Mouse (Mus musculus): ENCODE results near the gene Ormdl1. TPM values are rescaled to one million over a fixed set of nuclear protein-coding genes. Genes with fewer than 3 reads are reported as not detected.
A peak's percentile ranks its signal among the peaks of the same experiment; 100 is the strongest.

The Ormdl1 gene
- polyA plus RNA-seq, 1 experiment = 2.5 TPM

DNA sequence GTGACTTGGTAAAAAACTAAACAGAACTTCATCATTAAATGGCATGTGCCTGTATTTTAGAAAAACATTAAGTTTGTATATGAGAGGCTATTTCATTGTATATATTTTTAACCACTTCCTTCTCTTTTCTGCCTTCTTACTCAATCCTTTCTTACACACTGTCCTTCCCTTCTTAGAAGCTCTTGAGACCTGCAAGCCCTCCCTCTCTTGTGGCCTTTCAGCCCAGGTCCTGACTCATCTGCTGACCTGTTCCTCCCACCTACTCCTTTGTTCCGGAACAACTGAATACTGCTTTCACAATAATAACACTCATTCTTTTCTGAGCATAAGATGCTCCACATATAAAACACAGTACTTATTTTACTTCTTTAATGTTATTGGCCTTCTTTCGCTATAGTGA lies 44.2 kb downstream of the Ormdl1 start:
- Histone ChIP-seq H3K4me1 (ENCODE audit: control insufficient read depth, insufficient read depth, low read length) (no peaks in the 10 kb centered on the region), H3K4me3 (ENCODE audit: control insufficient read depth, low read depth, low read length) (no peak overlapping the region), H3K27ac (ENCODE audit: control insufficient read depth, insufficient read depth, low read depth, low read length) (no peak overlapping the region), H3K36me3 (ENCODE audit: control insufficient read depth, insufficient read depth, low read length) (no peaks in the 10 kb centered on the region), H3K27me3 (ENCODE audit: control insufficient read depth, insufficient read depth, low read length) (no peaks in the 10 kb centered on the region)
- TF ChIP-seq CTCF (IDR thresholded peaks at IDR 0.05; ENCODE audit: control insufficient read depth, insufficient read depth, insufficient replicate concordance, low read depth, low read length) = no peak
- no peak for TF ChIP-seq POLR2A (IDR thresholded peaks at IDR 0.05; ENCODE audit: control insufficient read depth, low read depth, low read length)

DNA sequence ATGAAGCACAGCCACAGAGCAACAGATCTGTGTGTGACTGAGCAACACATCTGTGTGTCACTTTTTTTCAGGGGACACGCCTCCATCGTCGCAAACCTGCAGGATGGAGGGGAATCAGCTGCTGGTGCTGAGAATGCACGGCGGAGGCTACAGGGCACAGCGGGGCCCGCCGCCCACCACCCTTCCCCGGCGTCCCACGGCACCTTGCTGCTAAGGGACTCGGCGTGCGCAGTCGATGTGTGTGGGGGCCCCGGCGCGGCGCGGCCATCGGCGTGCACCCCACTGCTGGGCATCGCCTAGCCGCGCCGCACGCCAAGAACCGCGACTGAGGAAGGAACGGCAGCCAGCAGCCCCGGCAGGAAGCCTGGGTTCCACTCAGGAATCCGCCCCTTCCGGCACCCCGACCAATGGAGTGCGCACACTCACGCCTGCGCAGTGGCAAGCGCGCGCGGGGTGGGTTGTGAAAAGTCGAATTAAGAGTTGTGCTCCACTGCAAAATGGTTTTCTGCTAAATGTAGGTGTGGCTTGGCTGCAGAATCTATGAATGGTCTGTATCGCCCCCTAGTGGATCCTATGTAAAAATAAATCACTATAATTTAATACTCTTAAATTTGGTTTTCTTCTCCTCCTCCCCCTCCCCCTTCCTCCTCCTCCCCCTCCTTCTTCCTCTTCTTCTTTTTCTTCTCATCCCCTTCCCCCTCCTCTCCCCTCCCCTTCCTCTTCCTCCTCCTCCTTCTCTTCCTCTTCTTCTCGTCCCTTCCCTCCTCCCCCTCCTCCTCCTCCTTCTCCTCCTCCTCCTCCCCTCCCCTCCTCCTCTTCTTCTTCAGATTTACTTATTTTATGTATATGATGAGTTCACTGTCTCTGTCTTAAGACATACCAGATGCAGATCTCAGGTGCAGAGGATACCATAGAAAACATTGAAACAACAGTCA lies 55.7 kb downstream of the Ormdl1 start, which contains the start of the genes Asdurf, Gm28551 and Asnsd1:
TSS of gene Asdurf (minus strand) at position 293 of the 935 bp plus-strand sequence.
TSS of gene Gm28551 (minus strand) at position 341 of the 935 bp plus-strand sequence.
TSS of gene Asnsd1 (minus strand) at position 426 of the 935 bp plus-strand sequence.
- H3K4me3 ChIP-seq (ENCODE audit: control insufficient read depth, low read depth, low read length) = peak within 1 kb of the TSS; percentile 91
- H3K4me1 ChIP-seq (ENCODE audit: control insufficient read depth, insufficient read depth, low read length) = no peaks in the 10 kb centered on the region
- no peaks in the 10 kb centered on the region for H3K27me3 ChIP-seq (ENCODE audit: control insufficient read depth, insufficient read depth, low read length)
- H3K27ac ChIP-seq (ENCODE audit: control insufficient read depth, insufficient read depth, low read depth, low read length) = peak within 1 kb of the TSS; percentile 19; the same call in 1 of the 2 replicates
- peak; percentile 91 for TF ChIP-seq POLR2A (IDR thresholded peaks at IDR 0.05; ENCODE audit: control insufficient read depth, low read depth, low read length)
- TF ChIP-seq CTCF (IDR thresholded peaks at IDR 0.05; ENCODE audit: control insufficient read depth, insufficient read depth, insufficient replicate concordance, low read depth, low read length) = no peak
- H3K36me3 ChIP-seq (ENCODE audit: control insufficient read depth, insufficient read depth, low read length) = no peaks in the 10 kb centered on the region; the same call in 1 of the 2 replicates

DNA sequence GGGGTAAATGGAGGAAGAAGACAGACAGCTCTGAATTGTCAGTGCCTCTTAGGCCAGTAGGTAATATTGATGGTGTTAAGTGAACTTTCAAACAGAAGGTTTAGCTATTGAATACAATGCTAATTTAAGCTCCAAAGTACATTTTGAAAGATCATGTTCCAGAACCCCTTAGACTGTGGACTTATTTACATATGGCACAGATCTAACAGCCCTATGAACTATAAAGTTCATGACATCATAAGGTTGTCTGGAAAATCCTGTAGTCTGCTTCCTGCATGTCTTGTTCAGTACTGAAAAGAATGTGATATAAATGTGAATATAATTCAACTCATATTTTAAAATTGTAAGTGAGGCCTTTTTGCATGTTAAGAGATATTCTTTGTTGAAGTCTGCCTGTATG lies 62.1 kb downstream of the Ormdl1 start:
- Histone ChIP-seq H3K4me3 (ENCODE audit: control insufficient read depth, low read depth, low read length) (no peak overlapping the region), H3K36me3 (ENCODE audit: control insufficient read depth, insufficient read depth, low read length) (no peaks in the 10 kb centered on the region), H3K4me1 (ENCODE audit: control insufficient read depth, insufficient read depth, low read length) (no peaks in the 10 kb centered on the region), H3K27ac (ENCODE audit: control insufficient read depth, insufficient read depth, low read depth, low read length) (no peak overlapping the region), H3K27me3 (ENCODE audit: control insufficient read depth, insufficient read depth, low read length) (no peaks in the 10 kb centered on the region)
- TF ChIP-seq CTCF (IDR thresholded peaks at IDR 0.05; ENCODE audit: control insufficient read depth, insufficient read depth, insufficient replicate concordance, low read depth, low read length) = no peak
- TF ChIP-seq POLR2A (IDR thresholded peaks at IDR 0.05; ENCODE audit: control insufficient read depth, low read depth, low read length) = no peak

Other genes with a start within 250 kb of the Ormdl1 start
- gene Mstn, start 235.5 kb upstream of the Ormdl1 start, polyA plus RNA-seq (2012; rRNA removed) = 0.06 TPM in 1 of 2 replicates, not detected in the other
- gene 1700019A02Rik, start 109.5 kb upstream of the Ormdl1 start, polyA plus RNA-seq (2012; rRNA removed) = 36.0 and 52.2 TPM in 2 replicates
- gene Pms1, start 77 bp upstream of the Ormdl1 start, polyA plus RNA-seq (2012; rRNA removed) = 0.49 and 1.1 TPM in 2 replicates
- gene Gm28778, start within 50 bp of the Ormdl1 start, polyA plus RNA-seq (2012; rRNA removed) = 3.5 and 4.4 TPM in 2 replicates
- gene Osgepl1, start 16.5 kb downstream of the Ormdl1 start, polyA plus RNA-seq (2012; rRNA removed) = 12.2 and 12.7 TPM in 2 replicates
- not detected in 2 replicates for gene Asdurf, start 55.5 kb downstream of the Ormdl1 start, polyA plus RNA-seq (2012; rRNA removed)
- not detected in 2 replicates for gene Gm28551, start 55.6 kb downstream of the Ormdl1 start, polyA plus RNA-seq (2012; rRNA removed)
- gene Asnsd1, start 55.7 kb downstream of the Ormdl1 start, polyA plus RNA-seq (2012; rRNA removed) = 70.3 and 78.8 TPM in 2 replicates